Mouse (Mus musculus) lung, postnatal 36 days (tissue): ENCODE data around the gene Gm37240.

Experiments used
- DNase-seq: peaks from one replicate; pipeline ENCODE4 v3.0.0; 2022; ENCODE audit warnings: mixed read lengths

Gene Gm37240

DNA sequence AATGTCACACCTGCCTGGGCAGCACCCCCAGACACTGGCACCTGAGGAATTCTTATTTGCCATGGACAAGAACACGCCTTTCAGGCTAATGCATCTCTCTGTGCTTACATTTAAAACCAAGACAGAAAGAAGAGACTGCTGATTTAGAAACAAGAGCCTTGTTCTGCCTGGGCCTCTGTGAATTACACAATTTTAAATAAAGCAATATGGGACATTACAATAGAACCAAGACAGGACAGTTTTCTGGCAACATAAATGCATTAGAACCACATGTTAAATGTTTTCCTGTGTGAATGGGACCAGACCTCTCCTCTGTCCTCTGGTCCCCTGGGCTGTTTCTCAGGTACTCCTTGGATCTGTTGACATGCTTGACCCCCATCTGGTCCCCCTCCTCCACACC, 1111.2 kb downstream of the Gm37240 start:
- DNase-seq: no peak

DNA sequence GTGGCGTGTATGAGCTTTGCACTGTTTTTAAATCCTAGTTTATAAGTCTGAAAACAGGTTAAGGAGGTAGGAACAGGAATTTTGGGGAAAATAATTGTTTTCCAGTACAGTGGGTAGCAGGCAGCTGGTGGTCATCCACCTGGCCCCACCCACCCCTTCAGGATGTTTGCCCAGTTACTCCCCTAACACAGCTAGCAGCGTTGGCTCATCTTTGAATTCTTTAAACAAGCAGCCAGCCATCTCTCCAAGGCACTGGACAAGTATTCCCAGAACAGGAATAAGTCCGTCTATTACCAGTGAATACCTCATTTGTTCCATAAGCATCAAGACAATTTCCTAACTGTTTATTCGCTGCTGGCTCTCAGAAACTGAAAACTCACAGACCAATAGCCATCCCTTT, 1111.7 kb downstream of the Gm37240 start:
- no peak for DNase-seq

DNA sequence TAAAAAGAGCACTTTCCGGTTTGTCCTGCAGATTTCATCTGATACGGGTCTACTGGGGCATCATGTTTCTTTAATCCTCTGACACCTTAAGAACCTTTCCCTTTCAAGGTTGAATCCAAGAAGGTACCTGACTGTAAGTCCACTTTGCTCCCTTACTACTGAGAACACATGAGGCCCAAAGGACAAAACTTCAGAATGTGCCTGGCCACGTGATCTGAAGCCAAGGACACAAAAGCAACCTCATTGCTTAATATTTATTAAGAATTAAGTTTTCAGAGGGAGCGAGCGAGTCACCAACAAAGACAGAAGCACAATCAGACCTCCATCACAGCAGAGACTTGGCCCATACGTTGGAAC, 1112.3 kb downstream of the Gm37240 start:
- no peak for DNase-seq

DNA sequence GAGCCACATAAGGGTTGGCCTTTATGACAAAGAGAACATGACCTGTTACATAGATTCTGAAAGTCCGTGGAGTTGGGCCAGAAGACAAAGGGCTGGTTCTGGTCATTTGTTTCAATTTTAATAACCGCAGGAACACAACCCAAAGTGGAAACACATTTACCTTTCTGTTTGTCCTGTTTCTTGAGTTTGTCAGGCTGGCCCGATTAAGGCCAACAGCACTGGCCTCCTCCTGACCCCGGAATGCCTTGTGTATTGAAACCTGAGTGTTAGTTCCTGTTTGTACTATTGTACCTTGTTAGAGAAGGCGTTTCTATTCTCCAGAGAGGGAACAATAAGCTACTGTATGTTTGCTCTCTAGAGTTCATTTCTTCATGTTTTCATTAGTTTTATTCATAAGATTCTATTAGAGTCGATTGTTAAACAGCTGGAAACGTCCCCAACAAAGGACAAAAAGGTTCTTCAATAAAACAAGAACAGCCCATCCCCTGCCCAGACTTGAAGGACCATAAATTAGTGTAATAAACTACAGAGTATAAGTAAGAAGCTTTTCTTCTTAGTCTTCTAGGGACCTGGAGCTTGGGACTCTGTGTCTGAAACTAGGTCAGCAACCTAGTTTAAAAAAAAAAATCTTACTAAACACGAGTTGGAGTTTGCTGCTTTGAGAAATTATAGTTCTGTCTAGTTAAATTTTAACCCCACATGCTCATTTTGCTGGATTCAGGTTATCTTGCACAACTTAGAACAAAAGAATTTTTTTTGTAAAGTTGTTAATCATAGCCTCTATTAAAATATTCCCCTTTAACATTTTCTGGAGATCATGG, 1112.9 kb downstream of the Gm37240 start:
- peak; percentile 28 for DNase-seq

DNA sequence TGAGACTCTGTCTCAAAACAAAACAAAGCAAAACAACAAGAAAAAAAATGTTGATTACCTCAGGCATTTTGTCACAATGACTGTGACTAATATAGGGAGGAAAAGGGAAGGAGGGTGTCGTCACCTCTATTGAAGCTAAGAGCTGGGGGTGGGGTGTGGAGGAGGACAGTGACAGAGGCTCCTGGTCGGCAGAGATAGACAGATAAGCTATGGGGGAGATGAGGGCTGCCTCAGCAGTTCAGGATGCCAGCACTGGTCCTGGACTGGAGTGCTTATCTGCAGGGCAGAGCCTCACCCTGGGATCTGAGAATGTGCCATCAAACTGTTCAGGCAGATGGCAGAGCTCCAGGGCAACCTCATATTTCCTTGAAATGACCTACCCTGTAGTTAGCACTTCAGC, 1115.3 kb downstream of the Gm37240 start:
- peak; percentile 43 for DNase-seq

DNA sequence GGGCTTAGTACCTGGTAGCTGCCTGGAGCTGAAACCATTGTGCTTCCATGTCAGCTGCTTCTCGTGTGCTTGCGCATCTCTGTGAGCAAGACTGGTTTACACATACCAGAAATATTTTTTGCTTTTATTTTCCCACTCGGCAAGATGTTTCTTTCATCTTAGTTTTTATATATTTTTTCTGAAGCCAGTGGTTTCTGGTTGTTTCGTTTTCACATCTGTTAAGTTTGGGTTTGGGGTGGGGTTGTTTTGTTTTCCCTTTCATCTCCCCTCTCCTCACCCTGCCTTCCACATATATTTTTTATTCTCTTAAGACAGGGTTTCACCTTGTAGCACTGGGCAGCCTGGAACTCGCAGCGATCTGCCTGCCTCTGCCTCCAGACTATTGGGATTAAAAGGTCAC, 1116.8 kb downstream of the Gm37240 start:
- no peak for DNase-seq

DNA sequence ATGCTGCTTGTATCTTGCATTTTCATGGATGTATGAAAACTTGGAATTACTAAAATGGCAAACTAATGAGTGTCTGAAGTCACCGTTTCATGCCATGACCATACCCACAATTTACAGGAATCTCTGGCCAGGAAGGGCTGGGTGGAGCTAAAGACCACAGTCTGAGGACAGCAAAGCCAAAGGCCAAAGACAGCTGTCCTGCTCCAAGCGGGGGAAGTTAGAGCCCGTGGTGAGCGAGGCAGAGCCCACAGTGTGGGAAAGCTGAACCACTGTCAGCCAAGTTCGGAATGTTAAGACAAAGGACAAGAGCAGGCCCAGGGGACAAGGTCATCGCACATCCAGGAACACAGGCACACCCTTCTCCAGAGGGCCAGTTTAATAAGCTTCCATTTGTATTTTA, 1117.9 kb downstream of the Gm37240 start:
- DNase-seq: no peak

DNA sequence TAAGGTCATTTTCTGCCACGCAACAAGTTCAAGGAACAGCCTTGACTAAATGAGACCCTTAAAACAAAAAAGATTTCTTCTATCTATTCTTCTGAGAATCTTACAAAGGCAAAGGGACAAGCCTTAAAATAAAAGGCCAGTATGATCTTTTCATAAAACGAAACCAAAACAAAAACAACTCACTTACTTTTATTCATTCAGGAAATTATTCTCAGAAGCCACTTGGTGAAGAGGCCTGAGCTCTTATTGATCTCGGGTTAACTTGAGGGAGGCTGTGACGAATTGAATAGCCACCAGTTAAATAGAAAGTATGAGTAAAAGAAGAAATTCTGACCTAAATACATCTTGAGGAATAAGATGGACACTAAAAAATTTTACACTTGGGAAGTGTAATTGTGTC, 1118.4 kb downstream of the Gm37240 start:
- no peak for DNase-seq

DNA sequence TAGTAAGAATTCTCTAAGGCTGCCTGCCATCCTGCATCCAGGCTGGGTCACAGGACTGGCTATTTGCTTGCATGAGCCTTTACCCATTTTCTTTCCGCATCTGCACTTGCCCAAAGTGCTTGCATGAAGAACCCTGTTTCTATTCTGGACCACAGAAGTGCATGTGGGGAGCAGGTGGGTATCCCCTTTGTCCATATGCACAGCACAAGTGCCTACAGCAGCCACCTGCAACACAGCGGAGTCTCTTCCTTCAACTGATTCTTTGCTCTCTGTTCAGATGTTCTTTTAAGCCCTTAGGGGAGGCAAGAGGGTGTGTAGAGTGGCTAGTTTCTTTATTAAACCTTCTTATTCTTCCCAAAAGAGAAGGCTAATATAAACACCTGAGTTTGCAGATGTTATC, 1133.5 kb downstream of the Gm37240 start:
- no peak for DNase-seq

DNA sequence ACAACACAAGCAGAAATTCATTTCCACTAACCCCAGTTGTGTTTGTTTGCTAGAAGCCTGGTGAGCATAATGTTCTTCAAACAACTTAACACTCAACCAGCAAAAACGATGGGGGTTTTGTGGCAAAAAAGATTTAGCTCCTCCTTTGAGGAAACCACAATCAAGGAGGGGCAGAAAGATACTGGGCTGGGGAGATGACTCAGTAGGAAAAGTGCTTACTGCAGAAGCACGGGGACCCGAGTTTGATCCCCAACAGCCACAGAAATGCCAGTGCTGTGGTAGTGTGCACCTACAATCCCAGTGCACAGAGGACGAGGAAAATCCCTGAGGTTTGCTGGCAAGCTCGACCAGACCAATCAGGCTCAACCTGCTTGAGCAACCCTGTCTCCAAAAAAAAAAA, 1138.1 kb downstream of the Gm37240 start:
- no peak for DNase-seq

DNA sequence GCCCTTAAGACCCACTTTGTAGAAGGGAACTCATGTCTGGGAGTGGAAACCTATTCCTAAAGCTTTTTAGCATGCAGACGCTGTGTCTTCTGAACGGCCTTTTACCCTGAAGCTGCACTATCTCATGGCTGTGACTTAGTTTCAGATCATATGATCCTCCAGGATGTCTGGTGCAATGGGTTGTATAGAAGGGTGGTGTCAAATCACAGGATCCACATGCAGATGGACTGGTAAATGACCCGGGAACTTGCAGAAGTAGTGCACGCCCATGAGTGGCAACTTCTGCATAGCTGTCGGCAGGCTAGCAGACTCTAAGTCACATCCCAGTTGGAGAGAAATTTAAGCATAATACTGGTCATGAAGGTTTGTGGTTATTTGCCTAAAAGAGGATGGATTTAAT, 1139.2 kb downstream of the Gm37240 start:
- DNase-seq: no peak

DNA sequence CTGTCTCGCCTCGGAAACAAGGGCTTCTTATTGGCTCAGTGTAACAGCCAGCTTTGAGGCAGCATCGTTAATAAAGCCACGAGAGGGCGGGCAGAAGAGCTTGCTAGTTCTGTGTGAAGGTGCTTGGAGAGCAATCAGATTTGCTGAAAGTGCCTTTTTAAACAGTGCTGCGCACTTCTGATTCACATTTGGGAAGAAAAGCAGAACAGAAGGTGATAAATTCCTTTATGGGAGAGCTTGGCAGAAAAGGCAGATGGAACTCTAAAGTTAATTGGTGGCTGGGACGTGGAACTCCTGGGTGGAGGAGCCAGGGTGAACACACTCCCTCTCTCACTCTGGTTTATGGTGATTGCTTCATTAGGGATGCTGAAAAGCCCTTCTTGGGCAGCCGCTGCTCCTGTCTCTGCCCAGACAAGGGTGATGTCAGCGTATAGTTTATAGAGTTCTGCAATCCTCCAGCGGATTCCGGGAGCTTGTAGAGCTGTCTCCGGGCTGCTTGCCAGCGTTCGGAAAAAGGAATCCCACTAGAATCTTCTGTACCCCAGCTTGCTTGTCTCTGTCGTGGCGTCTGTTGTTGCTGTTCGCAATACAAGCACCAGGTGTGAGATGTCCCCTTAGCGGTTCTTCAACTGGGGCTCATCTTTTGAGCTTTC, 1141.7 kb downstream of the Gm37240 start:
- peak; percentile 59 for DNase-seq

DNA sequence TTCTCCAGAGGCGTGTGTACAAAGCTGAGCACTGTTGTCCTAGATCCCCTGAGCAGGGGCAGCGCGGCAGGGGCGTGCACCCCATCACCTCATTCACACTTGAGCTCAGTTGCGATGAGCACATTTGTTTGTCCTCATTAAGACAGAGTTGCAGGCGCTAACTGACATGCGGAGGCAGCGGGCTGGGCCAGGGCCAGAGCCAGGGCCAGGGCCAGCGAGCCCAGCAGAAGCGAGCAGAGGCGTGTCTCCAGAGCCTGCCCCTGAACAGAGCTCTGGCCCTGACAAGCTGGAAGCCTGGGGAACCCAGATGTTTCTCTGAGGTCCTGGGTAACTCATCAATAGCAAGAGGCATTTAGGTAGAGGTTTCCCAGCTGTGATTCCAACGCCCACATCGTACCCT, 1142.6 kb downstream of the Gm37240 start:
- DNase-seq: peak; percentile 55

DNA sequence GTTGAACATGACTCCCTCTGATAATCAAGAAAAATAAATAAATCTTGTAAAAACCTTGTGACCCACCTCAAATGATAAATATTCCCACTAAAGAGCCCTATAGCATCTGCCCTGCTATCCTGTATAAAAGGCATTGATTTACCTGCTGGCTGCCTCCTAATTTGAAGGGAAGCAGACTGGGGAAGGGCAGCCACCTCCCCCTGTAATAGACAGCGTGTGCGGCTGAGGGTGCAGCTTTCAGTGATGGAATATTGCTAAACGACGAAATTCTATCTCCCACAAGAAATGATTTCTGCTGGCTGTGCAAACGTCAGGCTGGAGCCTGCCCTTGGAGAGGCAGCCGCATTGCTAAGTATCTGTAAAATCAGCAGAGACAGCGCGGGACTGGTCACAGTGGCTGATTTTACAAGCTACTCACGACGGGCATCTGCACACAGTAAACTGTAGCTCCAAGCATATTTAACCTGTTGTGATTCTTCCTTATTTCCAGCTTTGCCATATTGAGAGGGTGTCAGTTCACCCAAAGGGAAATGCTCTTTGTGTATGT, 1147.2 kb downstream of the Gm37240 start:
- no peak for DNase-seq

DNA sequence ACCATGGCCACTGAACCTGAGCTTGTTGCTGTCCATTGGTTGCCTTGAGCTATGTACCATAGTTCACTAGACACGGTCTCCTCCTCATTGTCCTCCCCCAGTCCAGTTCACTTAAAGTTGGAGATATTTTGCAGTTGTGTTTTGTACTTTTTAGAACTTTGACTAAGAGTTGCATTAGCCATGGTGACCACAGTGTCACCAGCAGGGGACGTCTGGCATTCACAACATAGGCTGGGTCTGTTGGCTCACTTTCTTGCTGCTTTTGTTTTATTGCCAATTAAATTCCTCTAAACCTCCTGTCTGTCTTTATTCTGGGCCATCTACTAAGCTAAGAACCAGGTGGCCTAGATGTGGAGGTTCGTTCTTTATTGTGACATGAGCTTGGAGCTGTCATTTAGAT, 1150.2 kb downstream of the Gm37240 start:
- DNase-seq: no peak

DNA sequence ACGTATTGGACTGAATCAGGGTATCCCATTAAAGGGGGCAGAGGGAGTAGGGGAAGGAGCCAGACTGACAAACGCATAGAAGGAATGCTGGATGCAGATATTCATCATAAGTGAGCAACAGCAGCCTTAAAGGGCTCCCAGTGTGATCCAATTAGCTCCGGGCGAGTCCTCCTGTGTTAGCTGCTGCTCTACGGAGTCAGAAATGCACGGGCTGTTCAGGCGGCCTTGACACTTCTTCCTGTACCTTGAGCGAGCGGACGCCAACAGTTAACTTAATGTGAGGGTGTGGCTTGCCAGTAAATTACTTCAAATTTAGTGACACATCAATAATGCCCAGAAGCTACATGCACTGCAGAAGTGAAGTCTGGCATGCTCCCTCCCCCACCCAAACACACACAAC, 1151.6 kb downstream of the Gm37240 start:
- no peak for DNase-seq

DNA sequence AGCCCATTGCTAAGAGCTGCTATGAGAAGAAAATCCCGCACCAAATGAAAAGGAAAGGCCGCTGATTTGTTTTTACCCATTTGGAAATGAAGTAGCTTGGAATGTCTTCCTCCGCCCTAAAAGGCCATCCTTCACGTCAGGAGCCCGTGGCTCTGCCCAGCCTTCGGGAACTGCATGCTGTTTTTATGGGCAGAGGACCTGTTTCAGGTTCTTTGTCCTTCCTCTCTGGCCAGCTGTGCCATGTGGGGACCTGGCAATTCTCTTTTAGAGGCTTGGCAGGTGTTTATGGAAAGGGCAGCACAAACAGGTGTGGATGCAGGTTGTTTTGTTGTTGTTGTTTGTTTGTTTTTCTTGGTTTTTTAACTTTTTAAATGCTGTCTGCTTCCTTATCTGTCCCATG, 1154.8 kb downstream of the Gm37240 start:
- DNase-seq: no peak

DNA sequence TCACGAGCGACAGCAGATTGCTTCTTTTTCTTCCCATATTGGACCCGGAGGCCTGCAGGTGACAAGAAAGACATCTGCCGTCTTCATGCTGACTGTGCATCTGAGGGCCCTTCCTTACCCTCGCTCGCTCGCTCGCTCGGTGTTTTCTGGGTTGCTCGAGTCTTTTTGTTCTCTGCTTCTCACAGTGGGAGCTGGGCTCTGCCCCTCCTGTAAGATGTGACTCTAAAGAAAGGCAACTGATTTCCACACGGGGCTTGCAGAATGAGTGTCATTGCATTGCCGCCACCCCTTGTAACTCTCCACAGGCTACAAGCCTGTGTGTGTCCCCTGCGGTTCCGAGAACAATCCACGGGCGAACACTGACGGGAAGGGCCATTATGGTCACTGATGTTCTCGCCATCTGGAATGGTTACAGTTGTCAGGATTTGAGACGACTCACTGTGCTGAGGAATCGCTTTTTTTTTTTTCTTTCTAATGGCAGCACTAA, 1155.3 kb downstream of the Gm37240 start:
- DNase-seq: no peak

DNA sequence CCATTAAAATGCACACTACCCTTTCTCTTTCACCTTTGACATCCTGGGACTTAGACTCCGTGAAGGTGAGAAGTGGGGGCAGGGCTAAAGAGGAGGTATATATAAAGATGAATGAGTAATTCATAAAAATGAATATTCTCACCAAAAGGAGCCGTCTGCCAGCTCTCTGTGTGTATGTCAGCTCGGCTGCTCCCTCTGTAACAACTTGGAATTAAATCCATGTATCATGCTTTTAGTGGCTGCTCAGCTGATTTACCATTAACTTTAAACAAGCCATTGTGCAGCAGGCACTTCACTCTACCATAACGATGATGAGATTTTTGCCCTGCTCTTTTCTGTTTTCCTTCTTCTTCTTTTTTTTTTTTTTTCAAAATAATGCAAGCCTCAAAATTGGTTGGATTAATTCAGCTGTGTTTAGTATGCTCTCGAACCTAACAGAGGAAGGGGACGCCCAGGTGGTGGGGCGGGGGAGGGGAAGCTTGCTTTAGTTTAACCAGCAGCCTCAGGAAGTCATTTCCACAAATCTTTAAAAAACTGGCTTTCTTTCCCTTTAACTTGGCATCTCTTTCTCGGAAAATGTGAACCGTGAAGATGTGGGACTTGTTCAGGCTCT, 1155.8 kb downstream of the Gm37240 start:
- no peak for DNase-seq

DNA sequence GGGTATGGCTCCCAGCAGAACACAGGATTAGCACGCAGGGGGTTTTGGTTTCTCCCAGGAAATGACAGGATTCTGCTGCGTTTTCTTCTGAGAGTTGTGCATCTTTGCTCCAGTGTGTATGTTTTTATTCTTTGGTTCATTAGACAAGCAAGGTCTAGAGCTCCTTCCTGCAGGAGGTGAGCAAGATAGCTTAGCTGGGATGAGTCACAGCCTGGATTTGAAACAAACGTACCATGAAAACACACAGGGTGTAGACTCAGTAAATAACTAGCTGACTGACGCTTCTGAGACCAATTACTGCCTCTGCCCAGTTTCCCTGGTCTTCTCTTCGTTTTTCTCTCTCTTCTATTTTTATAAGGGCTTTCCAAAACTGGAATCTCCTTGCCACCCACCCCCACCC, 1156.3 kb downstream of the Gm37240 start:
- DNase-seq: no peak

DNA sequence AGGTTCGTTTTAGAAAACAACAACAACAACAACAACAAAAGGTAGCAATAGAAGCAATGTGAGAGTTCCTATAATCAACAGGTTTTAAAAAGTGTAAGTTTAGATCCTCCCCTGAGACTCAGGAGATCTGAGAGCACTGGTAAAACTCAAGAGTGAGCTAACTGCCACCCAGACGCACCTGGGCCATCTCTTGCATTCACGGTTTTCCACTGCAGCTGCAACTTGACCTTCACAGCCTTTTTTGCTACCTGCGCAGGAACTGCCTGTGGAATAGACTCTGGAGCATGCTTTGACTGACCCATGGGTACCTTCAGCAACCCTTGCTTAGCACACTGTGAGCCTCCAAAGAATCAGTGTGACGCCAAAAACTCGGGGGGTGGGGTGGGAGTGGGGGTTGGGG, 1157.5 kb downstream of the Gm37240 start:
- no peak for DNase-seq

DNA sequence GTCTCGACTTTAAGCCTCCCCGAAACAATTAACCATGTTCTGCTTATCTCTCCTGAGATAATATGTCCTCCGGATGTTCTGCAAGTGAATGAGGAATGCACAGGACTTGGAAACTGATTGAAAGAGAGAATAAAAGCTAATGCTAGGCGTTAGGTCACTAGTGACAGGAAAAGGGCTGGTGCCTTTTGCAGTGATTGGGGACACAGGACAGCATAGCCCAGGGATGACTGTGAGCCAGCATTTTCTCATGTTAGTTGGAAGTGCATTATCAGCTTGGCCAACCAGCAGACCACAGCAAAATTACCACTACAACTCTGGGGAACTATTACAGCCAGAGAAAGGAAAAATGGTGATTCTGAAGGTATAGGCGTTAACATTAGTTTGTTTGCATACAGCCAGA, 1163.3 kb downstream of the Gm37240 start:
- no peak for DNase-seq

DNA sequence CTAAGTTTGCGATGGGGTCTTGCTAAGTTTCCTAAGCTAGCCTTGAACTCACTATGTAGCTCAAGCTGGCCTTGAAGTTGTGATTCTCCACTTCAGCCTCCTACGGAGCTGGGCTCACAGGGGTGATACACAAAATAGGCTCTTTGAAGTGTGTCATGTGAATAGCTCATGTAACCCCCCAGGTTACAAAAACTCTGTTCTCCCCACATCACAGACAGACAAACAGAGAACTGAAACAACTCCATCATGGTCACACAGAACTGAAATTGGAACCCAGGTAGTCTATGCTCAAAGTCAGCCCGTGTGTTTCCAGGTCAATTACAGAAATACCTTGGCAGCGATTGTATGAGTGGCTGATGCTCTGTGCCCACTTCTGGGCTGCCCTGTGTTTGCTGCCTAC, 1164.6 kb downstream of the Gm37240 start:
- no peak for DNase-seq
